Mouse (Mus musculus) CH12.LX (cell line): ENCODE results near the gene Camk2b. TPM values are rescaled to one million over a fixed set of nuclear protein-coding genes. Genes with fewer than 3 reads are reported as not detected.

Experiments
- DNase-seq: peaks from one replicate; pipeline ENCODE4 v3.0.0-alpha.2; 2013; ENCODE audit errors: extremely low read depth
- H3K27ac ChIP-seq: 2 replicates; pipeline ENCODE4 v1.5.1; 2012; ENCODE audit warnings: low read depth, mild to moderate bottlenecking, control low read depth, moderate library complexity; ENCODE audit not compliant: insufficient read depth
- H3K27me3 ChIP-seq: replicated peaks from 2 replicates; pipeline ENCODE3; 2012; ENCODE audit warnings: inconsistent platforms
- H3K36me3 ChIP-seq, 2 experiments: replicated peaks in 1 of 2; 2 replicates each; pipeline versions ENCODE3 to v1.6.1; 2012; ENCODE audit warnings: inconsistent platforms in 1 of 2, low read length in 1 of 2, mild to moderate bottlenecking in 1 of 2, mixed read lengths in 1 of 2, moderate library complexity in 1 of 2; ENCODE audit not compliant: control insufficient read depth in 1 of 2, insufficient read depth in 1 of 2
- H3K4me1 ChIP-seq, 2 experiments: 2 replicates each; pipeline ENCODE4 v1.6.1; 2012; ENCODE audit warnings: inconsistent platforms in 1 of 2, moderate library complexity in 1 of 2; ENCODE audit not compliant: insufficient read depth in 2 of 2, control insufficient read depth in 1 of 2
- H3K4me2 ChIP-seq: 2 replicates; pipeline ENCODE4 v1.6.1; 2012; ENCODE audit warnings: low read depth, mild to moderate bottlenecking, control low read depth; ENCODE audit not compliant: poor library complexity, insufficient read depth, severe bottlenecking
- H3K4me3 ChIP-seq, 3 experiments: fragments of 150-350 bp in 1 of 3; sonication (generic) in 1 of 3; replicated peaks in 1 of 3; 2 replicates each; pipeline versions ENCODE3 to v1.5.1; 2011 to 2012; ENCODE audit warnings: low read depth in 2 of 3, low read length in 2 of 3, mild to moderate bottlenecking in 2 of 3, moderate library complexity in 2 of 3, control low read depth in 1 of 3, improper control_type of control experiment in 1 of 3, inconsistent platforms in 1 of 3, mixed read lengths in 1 of 3; ENCODE audit not compliant: poor library complexity in 1 of 3
- H3K79me2 ChIP-seq: replicated peaks from 2 replicates; pipeline ENCODE4 v1.6.1; 2012; ENCODE audit warnings: mild to moderate bottlenecking, moderate library complexity; ENCODE audit not compliant: control insufficient read depth, poor library complexity, insufficient read depth, severe bottlenecking; ENCODE audit errors: extremely low read depth
- H3K9ac ChIP-seq: 2 replicates; pipeline ENCODE4 v1.6.1; 2012; ENCODE audit warnings: low read depth, mild to moderate bottlenecking, control low read depth, moderate library complexity; ENCODE audit not compliant: insufficient read depth
- H3K9me3 ChIP-seq: replicated peaks from 2 replicates; pipeline ENCODE3; 2012; ENCODE audit warnings: low read length, inconsistent platforms, mixed read lengths
- CHD2 ChIP-seq: IDR thresholded peaks from 2 replicates; pipeline ENCODE4 v1.6.1; 2011; ENCODE audit warnings: low read length, improper control_type of control experiment
- E2F4 ChIP-seq: IDR thresholded peaks from 2 replicates; pipeline ENCODE4 v1.6.1; 2011; ENCODE audit warnings: low read depth, low read length, improper control_type of control experiment; ENCODE audit not compliant: insufficient replicate concordance
- ETS1 ChIP-seq: conservative IDR thresholded peaks from 2 replicates; pipeline ENCODE4 v1.6.1; 2012; ENCODE audit warnings: low read depth, mild to moderate bottlenecking, inconsistent platforms, low read length, improper control_type of control experiment, moderate library complexity
- GABPA ChIP-seq: IDR thresholded peaks from 2 replicates; pipeline ENCODE4 v1.6.1; 2012; ENCODE audit warnings: low read depth, low read length, improper control_type of control experiment, inconsistent platforms; ENCODE audit not compliant: insufficient replicate concordance
- IRF4 ChIP-seq: IDR thresholded peaks from 2 replicates; pipeline ENCODE4 v1.6.1; 2014; ENCODE audit warnings: low read depth, mild to moderate bottlenecking, inconsistent platforms, low read length, improper control_type of control experiment
- JUN ChIP-seq: IDR thresholded peaks from 2 replicates; pipeline ENCODE4 v1.6.1; 2011; ENCODE audit warnings: low read depth, mild to moderate bottlenecking, low read length, improper control_type of control experiment, moderate library complexity; ENCODE audit not compliant: insufficient read depth
- JUND ChIP-seq: conservative IDR thresholded peaks from 2 replicates; pipeline ENCODE4 v1.6.1; 2011; ENCODE audit warnings: low read depth, low read length, improper control_type of control experiment
- KAT2A ChIP-seq: IDR thresholded peaks from 2 replicates; pipeline ENCODE4 v1.6.1; 2012; ENCODE audit warnings: low read length, improper control_type of control experiment, inconsistent platforms; ENCODE audit not compliant: insufficient replicate concordance
- MAFK ChIP-seq: IDR thresholded peaks from 2 replicates; pipeline ENCODE4 v1.6.1; 2011; ENCODE audit warnings: low read length, improper control_type of control experiment; ENCODE audit not compliant: insufficient replicate concordance
- MAX ChIP-seq: IDR thresholded peaks from 2 replicates; pipeline ENCODE4 v1.6.1; 2011; ENCODE audit warnings: low read length, improper control_type of control experiment
- MEF2A ChIP-seq: IDR thresholded peaks from 2 replicates; pipeline ENCODE4 v1.6.1; 2014; ENCODE audit warnings: low read depth, mild to moderate bottlenecking, inconsistent platforms, low read length, improper control_type of control experiment, borderline replicate concordance
- MXI1 ChIP-seq: IDR thresholded peaks from 2 replicates; pipeline ENCODE4 v1.6.1; 2011; ENCODE audit warnings: mild to moderate bottlenecking, low read depth, low read length, improper control_type of control experiment
- MYC ChIP-seq: IDR thresholded peaks from 2 replicates; pipeline ENCODE4 v1.6.1; 2011; ENCODE audit warnings: low read depth, mild to moderate bottlenecking, improper control_type of control experiment, low read length
- NELFE ChIP-seq: IDR thresholded peaks from 2 replicates; pipeline ENCODE4 v1.6.1; 2011; ENCODE audit warnings: low read depth, low read length, improper control_type of control experiment
- NRF1 ChIP-seq: IDR thresholded peaks from 2 replicates; pipeline ENCODE4 v1.6.1; 2014; ENCODE audit warnings: low read depth, mild to moderate bottlenecking, inconsistent platforms, low read length, improper control_type of control experiment, moderate library complexity
- PAX5 ChIP-seq: IDR thresholded peaks from 2 replicates; pipeline ENCODE4 v1.6.1; 2012; ENCODE audit warnings: low read length, inconsistent platforms, mixed read lengths
- POLR2A ChIP-seq: IDR thresholded peaks from 2 replicates; pipeline ENCODE4 v1.6.1; 2011; ENCODE audit warnings: low read depth, mild to moderate bottlenecking, improper control_type of control experiment, low read length
- POLR2AphosphoS2 ChIP-seq: IDR thresholded peaks from 2 replicates; pipeline ENCODE4 v1.6.1; 2011; ENCODE audit warnings: low read depth, low read length, improper control_type of control experiment
- RCOR1 ChIP-seq: conservative IDR thresholded peaks from 2 replicates; pipeline ENCODE4 v1.6.1; 2012; ENCODE audit warnings: low read depth, mild to moderate bottlenecking, inconsistent platforms, low read length, improper control_type of control experiment
- SIN3A ChIP-seq: IDR thresholded peaks from 2 replicates; pipeline ENCODE4 v1.6.1; 2012; ENCODE audit warnings: low read length, improper control_type of control experiment, inconsistent platforms
- UBTF ChIP-seq: IDR thresholded peaks from 2 replicates; pipeline ENCODE4 v1.6.1; 2012; ENCODE audit warnings: low read depth, mild to moderate bottlenecking, inconsistent platforms, low read length, improper control_type of control experiment, moderate library complexity
- USF1 ChIP-seq: IDR thresholded peaks from 2 replicates; pipeline ENCODE4 v1.6.1; 2014; ENCODE audit warnings: low read depth, mild to moderate bottlenecking, inconsistent platforms, low read length, improper control_type of control experiment
- USF2 ChIP-seq: conservative IDR thresholded peaks from 2 replicates; pipeline ENCODE4 v1.6.1; 2011; ENCODE audit warnings: low read depth, low read length, improper control_type of control experiment
- ZMIZ1 ChIP-seq: IDR thresholded peaks from 2 replicates; pipeline ENCODE4 v1.6.1; 2012; ENCODE audit warnings: low read depth, mild to moderate bottlenecking, inconsistent platforms, low read length, improper control_type of control experiment
- ZNF384 ChIP-seq: IDR thresholded peaks from 2 replicates; pipeline ENCODE4 v1.6.1; 2012; ENCODE audit warnings: low read depth, low read length, improper control_type of control experiment, inconsistent platforms
- dilution Hi-C: fragments of 300-500 bp; cut with MboI; formaldehyde crosslinking; loops from 2 replicates; pipeline ENCODE4 v1.14.3; 2020; ENCODE audit warnings: low sequenced_read_pairs; ENCODE audit not compliant: extremely low pct_unique_long_range_greater_than_20kb, extremely low pct_ligation_motif_present
- in situ Hi-C: fragments of 300-500 bp; cut with MboI; formaldehyde crosslinking; loops from 3 replicates; pipeline ENCODE4 v1.14.3; 2019; ENCODE audit warnings: low sequenced_read_pairs, low pct_ligation_motif_present, low pct_unique_long_range_greater_than_20kb, mixed read lengths
- polyA plus RNA-seq: library from polyadenylated mRNA; unstranded; fragments of >175 nt; gene quantifications from 2 replicates; pipeline ENCODE4 v1.2.1, GENCODE M21; 2012; ENCODE audit warnings: low read depth; ENCODE audit not compliant: insufficient read length
- total RNA-seq, 2 experiments: library from RNA; depleted of rRNA; stranded (reverse); fragments of 300-350 nt in 1 of 2; fragments of >200 nt in 1 of 2; gene quantifications; 2 replicates each; pipeline ENCODE4 v1.2.3; 2012 to 2014

Gene Camk2b
- total and polyA plus RNA-seq, 3 experiments = 0.08 to 0.26 (median 0.11) TPM

GRCm38 (mm10) chr11:5999832-6000771 is 66.1 kb downstream of the Camk2b start:
- TF ChIP-seq ZNF384 (no peak), KAT2A (no peak), UBTF (no peak), MEF2A (peak; percentile 96), CHD2 (0 out of 2 replicates have a peak, but pooled peaks have one; percentile 17), JUND (peak; percentile 85), PAX5 (no peak), MXI1 (0 out of 2 replicates have a peak, but pooled peaks have one; percentile 14), ETS1 (peak; percentile 69; the same call in 1 of the 2 replicates), IRF4 (peak; percentile 53), NRF1 (no peak), POLR2A (peak; percentile 46), JUN (peak; percentile 95), E2F4 (no peak), MAX (no peak), NELFE (peak; percentile 37; the same call in 1 of the 2 replicates)
- peak overlapping the region; percentile 60 for H3K27ac ChIP-seq
- H3K9me3 ChIP-seq = no peaks in the 10 kb centered on the region
- H3K4me2 ChIP-seq = peak overlapping the region; percentile 59
- H3K9ac ChIP-seq = no peak overlapping the region
- H3K79me2 ChIP-seq = no peaks in the 10 kb centered on the region
- dilution Hi-C loops (no loop called here), in situ Hi-C loops (loop anchor here (5.0 kb wide), 2 partner anchors 197 to 267 kb away; partner anchors contain the start of gene Ddx56)
- H3K4me1 ChIP-seq = peaks cover 37 to 44% of the 10 kb centered on the region in 2 experiments
- peaks cover 0 to 2% of the 10 kb centered on the region in 2 experiments for H3K36me3 ChIP-seq
- DNase-seq = peak; percentile 89
- no peak overlapping the region for H3K4me3 ChIP-seq
- H3K27me3 ChIP-seq = no peaks in the 10 kb centered on the region

DNA sequence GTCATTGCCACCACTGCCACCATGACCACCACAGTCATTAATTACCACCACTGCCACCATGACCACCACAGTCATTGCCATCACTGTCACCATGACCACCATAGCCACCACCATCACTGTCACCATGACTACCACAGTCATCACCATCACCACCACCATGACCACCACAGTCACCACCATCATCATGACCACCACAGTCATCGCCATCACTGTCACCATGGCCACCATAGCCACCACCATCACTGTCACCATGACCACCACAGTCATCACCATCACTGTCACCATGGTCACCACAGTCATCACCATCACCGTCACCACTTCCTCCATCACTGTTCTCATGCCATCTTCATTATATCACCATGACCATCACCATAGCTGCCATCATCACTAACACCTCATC is 67.7 kb downstream of the Camk2b start:
- DNase-seq = no peak
- peaks cover 0 to 2% of the 10 kb centered on the region in 2 experiments for H3K36me3 ChIP-seq
- H3K4me3 ChIP-seq = peak overlapping the region in 1 of 3 experiments; percentile 0

More for the DNA sequence above, 67.7 kb downstream of the Camk2b start:
- Histone ChIP-seq H3K4me2 (no peak overlapping the region), H3K9ac (no peak overlapping the region), H3K27me3 (no peaks in the 10 kb centered on the region), H3K27ac (no peak overlapping the region), H3K9me3 (no peaks in the 10 kb centered on the region), H3K79me2 (no peaks in the 10 kb centered on the region), H3K4me1 (peaks cover 37 to 51% of the 10 kb centered on the region in 2 experiments)
- in situ Hi-C loops (loop anchor here (5.0 kb wide), 2 partner anchors 199 to 269 kb away; partner anchors contain the start of gene Ddx56), dilution Hi-C loops (no loop called here)
- TF ChIP-seq MXI1 (no peak), MYC (no peak), NELFE (no peak), USF1 (no peak), ETS1 (no peak), RCOR1 (no peak), POLR2AphosphoS2 (no peak), GABPA (no peak), MAFK (no peak), SIN3A (no peak), ZMIZ1 (no peak), E2F4 (no peak), USF2 (no peak)
